Mouse (Mus musculus) lung, postnatal 0 days (tissue): Measurements from ENCODE around the gene Slc16a3. TPM values are rescaled to one million over a fixed set of nuclear protein-coding genes. Genes with fewer than 3 reads are reported as not detected.

Experiments used
- ATAC-seq: fragments of 200-750 bp; cut with Nextera tagmentation; 2 replicates; pipeline ENCODE4 v1.8.0; 2017; ENCODE audit warnings: moderate library complexity
- DNase-seq: peaks from one replicate; pipeline ENCODE4 v3.0.0-alpha.2; 2016; ENCODE audit warnings: low spot score
- H3K27ac ChIP-seq: fragments of 300-500 bp; sonication (generic); 2 replicates; pipeline ENCODE4 v1.5.1; 2014; ENCODE audit warnings: antibody characterized with exemption, mild to moderate bottlenecking, low read length, mixed read lengths
- H3K27me3 ChIP-seq: fragments of 300-500 bp; sonication (generic); replicated peaks from 2 replicates; pipeline ENCODE4 v1.6.1; 2014; ENCODE audit warnings: low read length, mixed read lengths; ENCODE audit not compliant: insufficient read depth
- H3K36me3 ChIP-seq: fragments of 300-500 bp; sonication (generic); 2 replicates; pipeline ENCODE4 v1.6.1; 2014; ENCODE audit warnings: low read length, mixed read lengths; ENCODE audit not compliant: insufficient read depth
- H3K4me1 ChIP-seq: fragments of 300-500 bp; sonication (generic); 2 replicates; pipeline ENCODE4 v1.6.1; 2014; ENCODE audit warnings: antibody characterized with exemption, low read depth, low read length, mixed read lengths; ENCODE audit not compliant: insufficient read depth
- H3K4me2 ChIP-seq: fragments of 300-500 bp; sonication (generic); replicated peaks from 2 replicates; pipeline ENCODE4 v1.6.1; 2014; ENCODE audit warnings: low read depth, mild to moderate bottlenecking, low read length, moderate library complexity, mixed read lengths
- H3K4me3 ChIP-seq: fragments of 300-500 bp; sonication (generic); 2 replicates; pipeline ENCODE4 v1.5.1; 2014; ENCODE audit warnings: low read depth, low read length
- H3K9ac ChIP-seq: fragments of 300-500 bp; sonication (generic); replicated peaks from 2 replicates; pipeline ENCODE4 v1.6.1; 2014; ENCODE audit warnings: low read depth, mild to moderate bottlenecking
- H3K9me3 ChIP-seq: fragments of 300-500 bp; sonication (generic); 2 replicates; pipeline ENCODE4 v1.6.1; 2016; ENCODE audit warnings: low read length, mixed read lengths
- CTCF ChIP-seq: IDR thresholded peaks from 2 replicates; pipeline ENCODE4 v1.5.1; 2016; ENCODE audit warnings: antibody characterized with exemption, mild to moderate bottlenecking
- EP300 ChIP-seq: IDR thresholded peaks from 2 replicates; pipeline ENCODE4 v1.6.1; 2016; ENCODE audit warnings: antibody characterized with exemption, mild to moderate bottlenecking, control low read depth
- WGBS: fragments of 180-500 bp; shearing (Covaris S2); extraction: QIAGEN DNeasy Blood & Tissue Kit; methylation state at CpG from one replicate; pipeline ENCODE4 v1.1.7; 2014; 5-methylcytosine and 5-hydroxymethylcytosine counted together
- polyA plus RNA-seq: library from polyadenylated mRNA; unstranded; fragments of >200 nt; fragmentation: Nextera tagmentation; extraction: Ambion mirVana; gene quantifications from 2 replicates; pipeline ENCODE4 v1.2.1, GENCODE M21; 2015

Slc16a3 gene
- polyA plus RNA-seq, 1 experiment from 2014 or later = 10.0 TPM

DNA sequence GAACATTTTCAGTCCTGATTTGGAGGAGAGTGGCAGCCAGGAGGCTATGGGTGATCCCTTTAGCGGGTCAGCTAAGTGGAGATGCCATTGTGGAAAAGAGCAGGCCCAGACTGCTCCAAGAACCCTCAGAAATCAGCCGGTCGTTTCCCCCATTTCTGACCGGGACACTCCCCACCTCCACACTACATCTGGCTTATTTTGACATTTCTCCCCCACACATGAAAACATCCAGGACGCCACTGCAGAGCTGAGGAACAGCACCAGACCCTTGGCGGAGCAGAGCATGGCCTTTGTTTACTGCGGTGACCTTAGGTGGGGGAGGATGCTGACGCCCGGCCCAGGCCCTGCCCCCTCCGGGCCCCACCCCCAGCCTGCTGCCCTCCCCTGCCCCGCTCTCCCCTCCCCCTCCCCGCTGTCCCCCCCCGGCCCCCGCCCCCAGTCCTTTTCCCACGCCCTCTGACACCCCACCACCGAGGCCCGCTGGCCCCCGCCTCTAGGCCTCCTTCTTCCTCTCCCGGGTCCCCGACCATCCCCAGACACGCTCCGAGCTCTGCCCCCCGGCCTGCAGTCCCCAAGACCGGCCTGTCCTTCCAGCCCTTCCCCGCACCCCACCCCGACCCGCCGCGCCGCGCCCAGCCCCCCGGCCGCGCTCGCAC, 42.0 kb downstream of the Slc16a3 start:
- Histone ChIP-seq H3K4me3 (peak overlapping the region; percentile 100), H3K36me3 (no peaks in the 10 kb centered on the region), H3K9me3 (no peaks in the 10 kb centered on the region), H3K27ac (peak overlapping the region; percentile 99), H3K4me1 (peaks cover 20% of the 10 kb centered on the region), H3K27me3 (no peaks in the 10 kb centered on the region), H3K9ac (peak overlapping the region; percentile 100), H3K4me2 (peak overlapping the region; percentile 70)
- no peak for TF ChIP-seq EP300
- TF ChIP-seq CTCF = no peak
- DNase-seq = peak; percentile 77
- peak; percentile 58 for ATAC-seq
- 1% methylated on average over 16 of the region's 35 CpGs for WGBS

DNA sequence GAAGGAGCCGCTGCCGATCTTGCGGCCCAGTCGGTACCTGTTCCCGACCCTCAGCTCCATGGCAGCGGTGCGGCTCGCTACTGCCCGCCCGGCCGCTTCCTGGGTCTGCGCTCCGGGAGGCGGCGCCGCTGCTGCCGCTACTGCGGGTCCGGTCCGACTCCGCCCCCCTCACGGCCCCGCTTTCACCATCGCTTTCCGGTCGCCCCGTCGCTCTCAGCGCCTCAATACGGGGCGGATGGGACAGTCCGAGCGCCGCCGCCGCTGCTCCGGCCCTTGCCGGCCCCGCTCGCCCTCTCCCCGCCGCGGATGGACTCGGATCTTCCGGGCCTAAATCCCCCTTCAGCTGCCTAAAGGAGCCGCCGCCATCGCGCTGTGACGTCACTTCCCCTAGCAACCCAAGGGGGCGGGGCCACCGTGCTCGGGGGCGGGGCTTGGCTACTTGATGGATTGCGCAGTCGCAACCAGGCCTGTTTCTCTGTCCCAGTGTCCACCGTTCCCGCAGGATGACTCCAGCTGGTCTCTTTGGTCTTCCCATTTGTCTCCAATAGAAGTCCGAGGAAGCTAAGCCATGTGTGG, 42.8 kb downstream of the Slc16a3 start, which contains the start of gene Csnk1d:
Gene Csnk1d (minus strand): TSS at position 380 of the 576 bp plus-strand sequence.
- Histone ChIP-seq H3K4me2 (peak within 1 kb of the TSS; percentile 70), H3K4me1 (peaks cover 20% of the 10 kb centered on the region), H3K4me3 (peak within 1 kb of the TSS; percentile 100), H3K9me3 (no peaks in the 10 kb centered on the region), H3K9ac (peak within 1 kb of the TSS; percentile 100), H3K27ac (peak within 1 kb of the TSS; percentile 99), H3K36me3 (no peaks in the 10 kb centered on the region), H3K27me3 (no peaks in the 10 kb centered on the region)
- ATAC-seq = peak; percentile 94
- under 1% methylated on average over 55 of the region's 59 CpGs for WGBS
- TF ChIP-seq EP300 = no peak
- TF ChIP-seq CTCF = peak; percentile 41
- peak; percentile 98 for DNase-seq

DNA sequence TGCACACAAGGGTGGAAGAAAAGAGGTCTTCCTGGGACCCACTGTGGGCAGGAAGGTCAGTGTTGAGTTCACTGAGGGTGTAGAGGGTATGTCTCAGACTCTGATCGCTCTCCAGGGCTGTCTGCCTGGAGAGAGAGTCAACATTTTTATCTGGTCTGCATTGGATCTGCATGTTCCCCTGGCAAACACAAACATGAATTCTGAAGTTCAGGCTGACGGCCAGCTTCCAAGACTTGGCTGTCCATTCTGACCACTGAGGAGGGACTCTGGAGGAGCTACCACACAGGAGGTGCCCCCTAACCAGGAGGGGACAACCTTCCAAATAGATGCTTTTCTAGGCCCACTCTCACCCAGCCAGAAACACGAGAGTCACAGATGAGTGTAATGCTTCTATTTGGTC, 43.5 kb downstream of the Slc16a3 start:
- Histone ChIP-seq H3K27ac (peak overlapping the region; percentile 99), H3K9ac (peak overlapping the region; percentile 29; the same call in 1 of the 2 replicates), H3K4me2 (peak overlapping the region; percentile 56), H3K9me3 (no peaks in the 10 kb centered on the region), H3K27me3 (no peaks in the 10 kb centered on the region), H3K36me3 (no peaks in the 10 kb centered on the region), H3K4me3 (peak overlapping the region; percentile 100), H3K4me1 (peaks cover 20% of the 10 kb centered on the region)
- DNase-seq = no peak
- ATAC-seq = no peak
- 28% methylated on average over 3 of the region's 3 CpGs for WGBS
- no peak for TF ChIP-seq EP300
- no peak for TF ChIP-seq CTCF

DNA sequence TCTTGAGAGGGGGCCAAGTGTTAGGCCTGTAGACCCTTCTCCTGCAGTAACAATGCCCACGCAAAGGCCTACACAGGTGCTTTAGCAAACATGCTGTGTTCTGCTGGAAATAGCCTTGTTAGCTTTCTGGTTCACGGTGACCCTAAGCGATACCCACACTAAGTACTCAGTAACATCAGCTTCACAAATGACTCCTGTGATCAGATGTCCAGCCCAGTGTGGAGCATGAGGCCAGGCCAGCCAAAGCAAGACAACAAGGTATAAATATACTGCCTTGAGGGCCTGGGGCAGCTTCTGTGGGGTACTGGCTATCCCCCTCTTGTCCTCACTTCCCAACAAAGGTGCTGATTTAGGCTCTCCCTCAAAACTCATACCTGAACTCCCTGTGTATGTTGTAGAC, 44.8 kb downstream of the Slc16a3 start:
- Histone ChIP-seq H3K4me1 (peaks cover 20% of the 10 kb centered on the region), H3K4me3 (no peak overlapping the region), H3K27ac (no peak overlapping the region), H3K36me3 (no peaks in the 10 kb centered on the region), H3K27me3 (no peaks in the 10 kb centered on the region), H3K9ac (no peak overlapping the region), H3K4me2 (no peak overlapping the region), H3K9me3 (no peaks in the 10 kb centered on the region)
- WGBS = 89% methylated on average over 3 of the region's 3 CpGs
- ATAC-seq (no peak), DNase-seq (no peak)
- TF ChIP-seq CTCF (no peak), EP300 (no peak)

DNA sequence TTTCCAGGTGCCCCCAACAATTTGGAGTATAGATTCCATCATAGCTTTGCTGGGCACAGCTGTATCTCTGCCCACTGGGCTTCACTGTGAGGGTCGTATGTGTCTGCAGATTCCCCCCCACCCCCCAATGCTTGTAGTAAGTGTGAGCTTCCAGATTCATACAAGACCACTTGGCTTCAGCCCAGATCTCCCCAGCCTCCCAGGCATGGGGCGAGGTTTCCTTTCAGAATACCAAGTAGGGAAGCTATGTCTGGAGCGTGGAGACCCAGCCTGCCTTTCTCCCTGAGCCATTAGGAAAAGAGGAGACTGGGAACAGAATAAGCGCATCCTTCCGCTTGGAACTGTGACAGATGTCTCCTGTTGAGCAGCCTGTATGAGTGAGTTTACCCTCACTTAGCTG, 45.3 kb downstream of the Slc16a3 start:
- ATAC-seq (no peak), DNase-seq (no peak)
- H3K27me3 ChIP-seq = no peaks in the 10 kb centered on the region
- H3K4me2 ChIP-seq = no peak overlapping the region
- H3K4me3 ChIP-seq = no peak overlapping the region
- TF ChIP-seq EP300 (no peak), CTCF (no peak)
- peaks cover 18% of the 10 kb centered on the region for H3K4me1 ChIP-seq
- H3K36me3 ChIP-seq = no peaks in the 10 kb centered on the region
- H3K9me3 ChIP-seq = no peaks in the 10 kb centered on the region
- no peak overlapping the region for H3K27ac ChIP-seq
- no peak overlapping the region for H3K9ac ChIP-seq
- WGBS = 63% methylated on average over 5 of the region's 5 CpGs

DNA sequence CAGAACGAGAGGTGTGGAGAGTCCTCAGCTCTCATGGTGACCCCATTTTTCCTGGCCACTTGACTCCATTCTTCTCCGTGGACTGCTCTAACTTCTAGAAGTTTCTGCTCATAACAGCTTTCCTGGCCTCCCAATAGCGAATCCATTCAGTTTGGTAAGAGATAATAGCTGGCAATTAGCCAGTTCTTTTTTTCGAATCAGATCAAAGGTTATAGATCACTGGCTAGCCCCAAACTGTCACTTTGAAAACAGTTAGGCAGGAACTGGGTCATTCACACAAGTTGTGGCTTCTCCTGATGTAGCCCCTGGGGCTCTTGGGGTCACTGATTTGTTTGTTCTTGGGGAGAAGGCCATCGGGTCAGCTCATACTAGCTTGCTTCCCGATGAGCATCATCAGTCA, 46.5 kb downstream of the Slc16a3 start:
- Histone ChIP-seq H3K4me1 (peaks cover 9% of the 10 kb centered on the region; the same call in 1 of the 2 replicates), H3K27ac (no peak overlapping the region), H3K9me3 (no peaks in the 10 kb centered on the region), H3K4me3 (no peak overlapping the region), H3K36me3 (no peaks in the 10 kb centered on the region), H3K9ac (no peak overlapping the region), H3K4me2 (no peak overlapping the region), H3K27me3 (no peaks in the 10 kb centered on the region)
- no peak for ATAC-seq
- DNase-seq = no peak
- 73% methylated on average over 6 of the region's 6 CpGs for WGBS
- TF ChIP-seq EP300 (no peak), CTCF (no peak)
